Mouse (Mus musculus): ENCODE measurements at regions not wholly inside any gene's neighbourhood (a gene's known extent, or its start where the extent isn't known, plus 50 kb on each side); places are given as distances from the start of the nearest gene placed in this dataset.
"Not testable (repeated sequence)": the region's sequence is repeated elsewhere in the genome, so short reads cannot be mapped to it uniquely, and the experiment has no call there.

- TF ChIP-seq CTCF (IDR thresholded peaks at IDR 0.05; ENCODE audit: extremely low read depth, insufficient read length, insufficient replicate concordance, low read depth, low read length); POLR2A (IDR thresholded peaks at IDR 0.05; ENCODE audit: low read depth, low read length): not testable (repeated sequence)
Measured at GRCm38 (mm10) chr12:15587864-15588263, 228.9 kb downstream of the Trib2 start.
